21 mouse cellular contexts compared by ENCODE assay signal in genomic region chr15:31693109-31693508, GRCm38 (mm10).
DNase-seq lines count a peak whose midpoint lies in the region; TF ChIP-seq lines count a peak whose summit lies in the region.
"Had no signal": no experiment of that assay in that cellular context is flagged by ENCODE, and none has a peak within 500 bp of the region (broad histone marks: within the 10 kb centered on the region; RNA-seq: fewer than 3 reads in every experiment).

No protein-coding gene starts in this region.

- intact Hi-C loops in heart, postnatal 25 days (cut with DNase I), result no loop called here

- peak; percentile 86 to 92 for TF ChIP-seq EP300 in MEL (IDR thresholded peaks at IDR 0.05; ENCODE audit: low read depth in 1 of 2, low read length in 2 of 2)

- no peak for TF ChIP-seq POLR2A in liver, adult 2 months (IDR thresholded peaks at IDR 0.05; ENCODE audit: extremely low read depth, insufficient read depth, low read length)
- no peak for TF ChIP-seq POLR2A in MEL (IDR thresholded peaks at IDR 0.05; ENCODE audit: control insufficient read depth in 1 of 2, insufficient read depth in 1 of 2, low read depth in 1 of 2, low read length in 2 of 2, poor library complexity in 1 of 2)

- TF ChIP-seq RAD21 in MEL (IDR thresholded peaks at IDR 0.05; ENCODE audit: low read depth, low read length), result no peak

- no peaks in the 10 kb centered on the region for H3K79me2 ChIP-seq in liver, adult 2 months (ENCODE audit: control insufficient read depth, insufficient read depth, low read length)
- H3K79me2 ChIP-seq in MEL (ENCODE audit: control insufficient read depth, insufficient read depth, low read length, poor library complexity), result no peaks in the 10 kb centered on the region

- no peak overlapping the region for H3K9ac ChIP-seq in liver, adult 2 months (ENCODE audit: low read depth, low read length)
- 0 out of 2 replicates have a peak overlapping the region, but pooled peaks have one; percentile 3 for H3K9ac ChIP-seq in MEL (ENCODE audit: control insufficient read depth, low read depth, low read length, poor library complexity, severe bottlenecking)

- 17% methylated on average over 3 of the region's 3 CpGs for whole genome bisulfite sequencing in liver, adult 2 months

- H3K27me3 ChIP-seq in liver, adult 2 months (ENCODE audit: control insufficient read depth, insufficient read depth, low read length), result no peaks in the 10 kb centered on the region
- H3K27me3 ChIP-seq in MEL (ENCODE audit: control insufficient read depth in 1 of 2, insufficient read depth in 2 of 2, low read length in 2 of 2), result no peaks in the 10 kb centered on the region
- H3K27me3 ChIP-seq: CH12.LX had no signal

- DNase-seq in heart, adult 11 months, result peak; percentile 24
- no peak for DNase-seq in heart, postnatal 25 days (ENCODE audit: low spot score)
- peak; percentile 5 for DNase-seq in liver, adult 2 months (ENCODE audit: extremely low read depth, low read depth, low spot score)
- no peak for DNase-seq in liver
- peak; percentile 81 for DNase-seq in MEL (ENCODE audit: low read depth, low spot score)
- peak; percentile 42 for DNase-seq in MEL-GATA-1-ER (ENCODE audit: extremely low read depth, low read depth)
- no peak for DNase-seq in layer of hippocampus, postnatal 36 days
- DNase-seq in kidney, postnatal 36 days, result no peak
- DNase-seq: adrenal gland, adult 2 months; adrenal gland, adult 8-10 months; adrenal gland, postnatal 10 days; adrenal gland, postnatal 14 days; adrenal gland, postnatal 25 days; adrenal gland, postnatal 36 days; B cell, adult 2 months; cerebellum, adult 11 months; cerebellum, adult 11-12 months; cerebellum, adult 18-20 months; cerebellum, adult 2 months had no signal

- H3K36me3 ChIP-seq in liver, adult 2 months (ENCODE audit: control insufficient read depth, insufficient read depth, low read length), result no peaks in the 10 kb centered on the region
- peaks cover 0 to 16% of the 10 kb centered on the region in 2 experiments; a peak in 2 of 4 replicates for H3K36me3 ChIP-seq in MEL (ENCODE audit: control insufficient read depth in 1 of 2, insufficient read depth in 2 of 2, low read length in 2 of 2)
- H3K36me3 ChIP-seq: G1E had no signal

- no peak overlapping the region for H3K27ac ChIP-seq in liver, adult 2 months (replicated peaks; ENCODE audit: insufficient read depth, low read depth, low read length)
- peak overlapping the region; percentile 55 for H3K27ac ChIP-seq in MEL (ENCODE audit: control insufficient read depth, low read depth, low read length)

- H3K9me3 ChIP-seq in MEL (replicated peaks; ENCODE audit: insufficient read depth, low read length), result no peaks in the 10 kb centered on the region
- H3K9me3 ChIP-seq: G1E had no signal

- no peak overlapping the region for H3K4me3 ChIP-seq in liver, adult 2 months (ENCODE audit: insufficient read depth, low read depth, low read length)
- H3K4me3 ChIP-seq in MEL (ENCODE audit: control insufficient read depth in 1 of 2, insufficient read depth in 1 of 2, low read depth in 2 of 2, low read length in 2 of 2), result no peak overlapping the region

- no peak for TF ChIP-seq CTCF in liver, adult 2 months (IDR thresholded peaks at IDR 0.05; ENCODE audit: low read depth, low read length)
- no peak for TF ChIP-seq CTCF in MEL (IDR thresholded peaks at IDR 0.05 in 2 of 3, conservative IDR thresholded peaks at IDR 0.05 in 1 of 3; ENCODE audit: control insufficient read depth in 1 of 3, insufficient read depth in 1 of 3, low read depth in 2 of 3, low read length in 3 of 3, poor library complexity in 1 of 3, severe bottlenecking in 1 of 3)

- no peaks in the 10 kb centered on the region for H3K4me1 ChIP-seq in liver, adult 2 months (ENCODE audit: control insufficient read depth, insufficient read depth, low read length)
- H3K4me1 ChIP-seq in MEL (ENCODE audit: control insufficient read depth in 1 of 2, insufficient read depth in 2 of 2, low read length in 2 of 2), result peaks cover 15 to 21% of the 10 kb centered on the region in 2 experiments

TF ChIP-seq in MEL, 35 proteins besides CTCF, POLR2A, EP300 and RAD21:
- TF ChIP-seq ZNF384 (IDR thresholded peaks at IDR 0.05; ENCODE audit: low read depth, low read length) (no peak), HCFC1 (IDR thresholded peaks at IDR 0.05; ENCODE audit: low read depth, low read length) (no peak), USF2 (IDR thresholded peaks at IDR 0.05; ENCODE audit: borderline replicate concordance in 1 of 2, insufficient read depth in 1 of 2, low read depth in 1 of 2, low read length in 2 of 2) (no peak), MXI1 (IDR thresholded peaks at IDR 0.05; ENCODE audit: low read depth, low read length) (peak; percentile 40; the same call in 1 of the 2 replicates), UBTF (IDR thresholded peaks at IDR 0.05; ENCODE audit: borderline replicate concordance, insufficient read depth, low read depth, low read length) (no peak), MYB (IDR thresholded peaks at IDR 0.05; ENCODE audit: low read depth, low read length) (no peak), TBP (IDR thresholded peaks at IDR 0.05; ENCODE audit: low read depth, low read length) (no peak), NRF1 (IDR thresholded peaks at IDR 0.05; ENCODE audit: insufficient read depth, low read depth, low read length, poor library complexity, severe bottlenecking) (no peak), MAZ (IDR thresholded peaks at IDR 0.05; ENCODE audit: low read depth, low read length) (no peak), GATA1 (IDR thresholded peaks at IDR 0.05; ENCODE audit: low read depth, low read length) (peak; percentile 89), MAFK (IDR thresholded peaks at IDR 0.05; ENCODE audit: borderline replicate concordance, low read depth, low read length) (peak; percentile 83), TCF12 (IDR thresholded peaks at IDR 0.05; ENCODE audit: low read depth, low read length) (peak; percentile 83), SIN3A (IDR thresholded peaks at IDR 0.05; ENCODE audit: low read length) (peak; percentile 50; the same call in 1 of the 2 replicates), SMC3 (IDR thresholded peaks at IDR 0.05; ENCODE audit: low read depth, low read length) (no peak), MYC (IDR thresholded peaks at IDR 0.05; ENCODE audit: low read depth, low read length) (no peak), USF1 (IDR thresholded peaks at IDR 0.05; ENCODE audit: low read depth, low read length) (no peak; the same call in 1 of the 2 replicates), MAX (IDR thresholded peaks at IDR 0.05; ENCODE audit: low read length) (peak; percentile 74), POLR2AphosphoS2 (IDR thresholded peaks at IDR 0.05; ENCODE audit: low read length) (no peak), ZC3H11A (IDR thresholded peaks at IDR 0.05; ENCODE audit: low read depth, low read length) (0 out of 2 replicates have a peak, but pooled peaks have one; percentile 15), NELFE (IDR thresholded peaks at IDR 0.05; ENCODE audit: low read depth, low read length) (peak; percentile 21; the same call in 1 of the 2 replicates), ZMIZ1 (IDR thresholded peaks at IDR 0.05; ENCODE audit: low read depth, low read length) (no peak), E2F4 (IDR thresholded peaks at IDR 0.05; ENCODE audit: borderline replicate concordance, low read depth, low read length) (no peak), POLR2AphosphoS5 (IDR thresholded peaks at IDR 0.05; ENCODE audit: borderline replicate concordance, low read depth, low read length) (no peak), MEF2A (IDR thresholded peaks at IDR 0.05; ENCODE audit: extremely low read depth, insufficient replicate concordance, low read depth, low read length, poor library complexity, severe bottlenecking) (no peak), CHD1 (IDR thresholded peaks at IDR 0.05; ENCODE audit: low read depth, low read length) (no peak), JUND (IDR thresholded peaks at IDR 0.05; ENCODE audit: low read depth, low read length) (0 out of 2 replicates have a peak, but pooled peaks have one; percentile 36), RCOR1 (IDR thresholded peaks at IDR 0.05; ENCODE audit: low read depth, low read length) (peak; percentile 60; the same call in 1 of the 2 replicates), GABPA (IDR thresholded peaks at IDR 0.05; ENCODE audit: low read depth, low read length) (no peak), KAT2A (conservative IDR thresholded peaks at IDR 0.05; ENCODE audit: low read depth, low read length) (no peak; the same call in 1 of the 2 replicates), ELF1 (IDR thresholded peaks at IDR 0.05; ENCODE audit: low read depth, low read length) (no peak), ETS1 (IDR thresholded peaks at IDR 0.05; ENCODE audit: low read depth, low read length) (peak; percentile 77), BHLHE40 (IDR thresholded peaks at IDR 0.05; ENCODE audit: borderline replicate concordance, low read depth, low read length) (peak; percentile 32), TAL1 (IDR thresholded peaks at IDR 0.05; ENCODE audit: low read length) (no peak), CHD2 (IDR thresholded peaks at IDR 0.05; ENCODE audit: low read length) (no peak; the same call in 1 of the 2 replicates), ZKSCAN1 (IDR thresholded peaks at IDR 0.05; ENCODE audit: low read depth, low read length) (no peak)

Comparison
In these comparisons a context has a peak if more than half of its experiments do, and no peak if none do; other contexts are left out.
1. DNase-seq: peak in heart, adult 11 months (single experiment), liver, adult 2 months (single experiment), MEL (single experiment) and MEL-GATA-1-ER (single experiment); none in heart, postnatal 25 days (single experiment), liver (single experiment), layer of hippocampus, postnatal 36 days (0 of 2) and kidney, postnatal 36 days (0 of 2).